Comparison of ENCODE assay signal across 11 mouse cellular contexts in genomic region chr16:91352749-91353148, GRCm38 (mm10). TPM values are rescaled to one million over a fixed set of nuclear protein-coding genes. Genes with fewer than 3 reads are reported as not detected.
DNase-seq lines count a peak whose midpoint lies in the region; ATAC-seq and TF ChIP-seq lines count a peak whose summit lies in the region.
"Had no signal": no experiment of that assay in that cellular context is flagged by ENCODE, and none has a peak within 500 bp of the region (broad histone marks: within the 10 kb centered on the region; RNA-seq: fewer than 3 reads in every experiment).

No protein-coding gene starts in this region.

- H3K9ac ChIP-seq in forebrain, embryonic 13.5 days = no peak overlapping the region
- H3K9ac ChIP-seq in forebrain, embryonic 12.5 days = no peak overlapping the region
- H3K9ac ChIP-seq in midbrain, embryonic 11.5 days (ENCODE audit: low read length) = no peak overlapping the region
- H3K9ac ChIP-seq in midbrain, postnatal 0 days (replicated peaks; ENCODE audit: low read length, poor library complexity, severe bottlenecking) = no peak overlapping the region
- H3K9ac ChIP-seq in liver, embryonic 13.5 days = peak overlapping the region; percentile 71
- H3K9ac ChIP-seq: limb, embryonic 13.5 days; neural tube, embryonic 15.5 days had no signal

- WGBS in forebrain, embryonic 13.5 days = 78% methylated on average over 7 of the region's 7 CpGs
- 82% methylated on average over 7 of the region's 7 CpGs for WGBS in forebrain, embryonic 12.5 days
- 69% methylated on average over 7 of the region's 7 CpGs for WGBS in midbrain, embryonic 11.5 days
- WGBS in midbrain, postnatal 0 days = 72% methylated on average over 7 of the region's 7 CpGs
- WGBS in liver, embryonic 13.5 days (ENCODE audit: insufficient replicate concordance) = 12% methylated on average over 7 of the region's 7 CpGs

- no peaks in the 10 kb centered on the region for H3K36me3 ChIP-seq in forebrain, embryonic 13.5 days (ENCODE audit: poor library complexity, severe bottlenecking)
- no peaks in the 10 kb centered on the region for H3K36me3 ChIP-seq in forebrain, embryonic 12.5 days (replicated peaks)
- H3K36me3 ChIP-seq in midbrain, embryonic 11.5 days (ENCODE audit: control insufficient read depth, insufficient read depth, low read length) = no peaks in the 10 kb centered on the region
- no peaks in the 10 kb centered on the region for H3K36me3 ChIP-seq in midbrain, postnatal 0 days (ENCODE audit: insufficient read depth, low read length)
- H3K36me3 ChIP-seq in liver, embryonic 13.5 days = no peaks in the 10 kb centered on the region
- H3K36me3 ChIP-seq: limb, embryonic 13.5 days; neural tube, embryonic 15.5 days had no signal

- TF ChIP-seq CTCF in midbrain, postnatal 0 days (IDR thresholded peaks at IDR 0.05) = no peak

- peak; percentile 45; the same call in 1 of the 2 replicates for ATAC-seq in forebrain, embryonic 13.5 days
- ATAC-seq in forebrain, embryonic 12.5 days (ENCODE audit: low FRiP score) = no peak
- no peak for ATAC-seq in midbrain, embryonic 11.5 days (ENCODE audit: low FRiP score)
- no peak for ATAC-seq in midbrain, postnatal 0 days (ENCODE audit: low FRiP score)
- peak; percentile 96 for ATAC-seq in liver, embryonic 13.5 days (ENCODE audit: low read depth)

- H3K4me3 ChIP-seq in forebrain, embryonic 13.5 days = no peak overlapping the region
- no peak overlapping the region for H3K4me3 ChIP-seq in forebrain, embryonic 12.5 days (replicated peaks)
- H3K4me3 ChIP-seq in midbrain, embryonic 11.5 days (ENCODE audit: low read depth, low read length) = no peak overlapping the region
- H3K4me3 ChIP-seq in midbrain, postnatal 0 days (ENCODE audit: low read depth, low read length) = no peak overlapping the region
- peak overlapping the region; percentile 37 for H3K4me3 ChIP-seq in liver, embryonic 13.5 days (replicated peaks)
- H3K4me3 ChIP-seq: limb, embryonic 13.5 days; neural tube, embryonic 15.5 days had no signal

- peaks cover 11% of the 10 kb centered on the region for H3K4me1 ChIP-seq in forebrain, embryonic 13.5 days
- H3K4me1 ChIP-seq in forebrain, embryonic 12.5 days = peaks cover 21% of the 10 kb centered on the region
- peaks cover 8% of the 10 kb centered on the region; the same call in 1 of the 2 replicates for H3K4me1 ChIP-seq in midbrain, embryonic 11.5 days (ENCODE audit: control insufficient read depth, insufficient read depth, low read length)
- H3K4me1 ChIP-seq in midbrain, postnatal 0 days (ENCODE audit: insufficient read depth, low read length) = no peaks in the 10 kb centered on the region
- H3K4me1 ChIP-seq in liver, embryonic 13.5 days (replicated peaks) = peaks cover 53% of the 10 kb centered on the region
- H3K4me1 ChIP-seq: limb, embryonic 13.5 days had no signal

- no peaks in the 10 kb centered on the region for H3K9me3 ChIP-seq in forebrain, embryonic 13.5 days (replicated peaks)
- no peaks in the 10 kb centered on the region for H3K9me3 ChIP-seq in forebrain, embryonic 12.5 days
- H3K9me3 ChIP-seq in midbrain, embryonic 11.5 days (ENCODE audit: control insufficient read depth, low read length) = no peaks in the 10 kb centered on the region
- H3K9me3 ChIP-seq in midbrain, postnatal 0 days (ENCODE audit: low read length) = no peaks in the 10 kb centered on the region
- no peaks in the 10 kb centered on the region for H3K9me3 ChIP-seq in liver, embryonic 13.5 days (replicated peaks)
- H3K9me3 ChIP-seq: limb, embryonic 13.5 days; neural tube, embryonic 15.5 days had no signal

- peak; percentile 80 for DNase-seq in midbrain, embryonic 11.5 days (ENCODE audit: low spot score, missing footprints)
- DNase-seq in midbrain, postnatal 0 days (ENCODE audit: low spot score) = no peak
- DNase-seq in liver, embryonic 13.5 days = peak; percentile 88
- DNase-seq in right cerebral cortex, postnatal 25 days = no peak
- no peak for DNase-seq in right cerebral cortex, postnatal 10 days (ENCODE audit: low spot score in 2 of 2)
- no peak for DNase-seq in thymus, postnatal 36 days

- H3K27me3 ChIP-seq in forebrain, embryonic 13.5 days = peaks cover 49% of the 10 kb centered on the region
- peaks cover 53% of the 10 kb centered on the region for H3K27me3 ChIP-seq in forebrain, embryonic 12.5 days
- H3K27me3 ChIP-seq in midbrain, embryonic 11.5 days (ENCODE audit: control insufficient read depth, insufficient read depth, low read length) = peaks cover 4% of the 10 kb centered on the region; the same call in 1 of the 2 replicates
- peaks cover 14% of the 10 kb centered on the region for H3K27me3 ChIP-seq in midbrain, postnatal 0 days (ENCODE audit: insufficient read depth, low read length)
- H3K27me3 ChIP-seq in liver, embryonic 13.5 days = no peaks in the 10 kb centered on the region

- H3K27ac ChIP-seq in forebrain, embryonic 13.5 days = no peak overlapping the region
- no peak overlapping the region for H3K27ac ChIP-seq in forebrain, embryonic 12.5 days
- H3K27ac ChIP-seq in midbrain, embryonic 11.5 days (ENCODE audit: low read depth, low read length) = no peak overlapping the region
- no peak overlapping the region for H3K27ac ChIP-seq in midbrain, postnatal 0 days (ENCODE audit: low read depth, low read length)
- H3K27ac ChIP-seq in liver, embryonic 13.5 days = peak overlapping the region; percentile 98
- H3K27ac ChIP-seq: limb, embryonic 13.5 days; neural tube, embryonic 15.5 days had no signal

- H3K4me2 ChIP-seq in forebrain, embryonic 13.5 days = no peak overlapping the region
- H3K4me2 ChIP-seq in forebrain, embryonic 12.5 days = no peak overlapping the region
- no peak overlapping the region for H3K4me2 ChIP-seq in midbrain, embryonic 11.5 days
- H3K4me2 ChIP-seq in midbrain, postnatal 0 days (ENCODE audit: low read depth, low read length, poor library complexity, severe bottlenecking) = no peak overlapping the region
- H3K4me2 ChIP-seq in liver, embryonic 13.5 days = peak overlapping the region; percentile 71
- H3K4me2 ChIP-seq: limb, embryonic 13.5 days; neural tube, embryonic 15.5 days had no signal

RNA-seq across cellular contexts. Expression of gene Ifnar2, which starts 19.8 kb away (rescaled TPM):
- 29.8 and 32.5 TPM in 2 replicates for polyA plus RNA-seq in forebrain, embryonic 13.5 days (2015; fragmentation: Nextera tagmentation; extraction: Ambion mirVana)
- 29.2 and 29.9 TPM in 2 replicates for polyA plus RNA-seq in forebrain, embryonic 12.5 days (2016; fragmentation: Nextera tagmentation; extraction: Ambion mirVana)
- 32.6 and 32.7 TPM in 2 replicates for polyA plus RNA-seq in midbrain, embryonic 11.5 days (2014; fragmentation: Nextera tagmentation; extraction: Ambion mirVana)
- 32.2 and 33.5 TPM in 2 replicates for total RNA-seq in midbrain, postnatal 0 days (2014; rRNA removed)
- 40.1 and 47.5 TPM in 2 replicates for polyA plus RNA-seq in midbrain, postnatal 0 days (2015; fragmentation: Nextera tagmentation; extraction: Ambion mirVana)
- polyA plus RNA-seq in liver, embryonic 13.5 days (2015; fragmentation: Nextera tagmentation; extraction: Ambion mirVana) = 67.4 and 74.0 TPM in 2 replicates

RNA-seq across cellular contexts. Expression of gene Gm21970, which starts 38.8 kb away (rescaled TPM):
- not detected in 2 replicates for polyA plus RNA-seq in forebrain, embryonic 13.5 days (2015; fragmentation: Nextera tagmentation; extraction: Ambion mirVana)
- polyA plus RNA-seq in forebrain, embryonic 12.5 days (2016; fragmentation: Nextera tagmentation; extraction: Ambion mirVana) = not detected in 2 replicates
- not detected in 2 replicates for polyA plus RNA-seq in midbrain, embryonic 11.5 days (2014; fragmentation: Nextera tagmentation; extraction: Ambion mirVana)
- total RNA-seq in midbrain, postnatal 0 days (2014; rRNA removed) = not detected in 2 replicates
- polyA plus RNA-seq in midbrain, postnatal 0 days (2015; fragmentation: Nextera tagmentation; extraction: Ambion mirVana) = not detected in 2 replicates
- polyA plus RNA-seq in liver, embryonic 13.5 days (2015; fragmentation: Nextera tagmentation; extraction: Ambion mirVana) = not detected in 2 replicates
- polyA plus RNA-seq: kidney, adult 2 months; limb, embryonic 13.5 days; neural tube, embryonic 15.5 days had no signal

RNA-seq across cellular contexts. Expression of gene Il10rb, which starts 53.2 kb away (rescaled TPM):
- polyA plus RNA-seq in forebrain, embryonic 13.5 days (2015; fragmentation: Nextera tagmentation; extraction: Ambion mirVana) = 5.9 TPM in 2 replicates
- polyA plus RNA-seq in forebrain, embryonic 12.5 days (2016; fragmentation: Nextera tagmentation; extraction: Ambion mirVana) = 5.8 and 6.3 TPM in 2 replicates
- 8.1 and 8.5 TPM in 2 replicates for polyA plus RNA-seq in midbrain, embryonic 11.5 days (2014; fragmentation: Nextera tagmentation; extraction: Ambion mirVana)
- total RNA-seq in midbrain, postnatal 0 days (2014; rRNA removed) = 5.5 and 7.5 TPM in 2 replicates
- 10.5 and 12.8 TPM in 2 replicates for polyA plus RNA-seq in midbrain, postnatal 0 days (2015; fragmentation: Nextera tagmentation; extraction: Ambion mirVana)
- 25.0 and 28.1 TPM in 2 replicates for polyA plus RNA-seq in liver, embryonic 13.5 days (2015; fragmentation: Nextera tagmentation; extraction: Ambion mirVana)

Comparison
In these comparisons a context has a peak if more than half of its experiments do, and no peak if none do; other contexts are left out.
1. ATAC-seq: peak in forebrain, embryonic 13.5 days (single experiment) and liver, embryonic 13.5 days (single experiment); none in forebrain, embryonic 12.5 days (single experiment), midbrain, embryonic 11.5 days (single experiment) and midbrain, postnatal 0 days (single experiment).
2. DNase-seq: peak in midbrain, embryonic 11.5 days (single experiment) and liver, embryonic 13.5 days (single experiment); none in midbrain, postnatal 0 days (single experiment), right cerebral cortex, postnatal 25 days (single experiment), right cerebral cortex, postnatal 10 days (0 of 2) and thymus, postnatal 36 days (0 of 2).